11 mouse cellular contexts compared by ENCODE assay signal in genomic region chr17:8642356-8642755, GRCm38 (mm10).
"Had no signal": no experiment of that assay in that cellular context is flagged by ENCODE, and none has a peak within 500 bp of the region (broad histone marks: within the 10 kb centered on the region; RNA-seq: fewer than 3 reads in every experiment).

No protein-coding gene starts in this region.

- DNase-seq: gastrocnemius, postnatal 14 days; gastrocnemius, postnatal 36 days; heart, adult 2 months; heart, postnatal 14 days; heart, postnatal 36 days; kidney, adult 18-20 months; kidney, adult 8-10 months; kidney, postnatal 10 days; kidney, postnatal 25 days; kidney, postnatal 4 days; liver had no signal
